Mouse (Mus musculus) liver, adult 2 months (tissue): ENCODE results near the gene Pi4k2a.
A peak's percentile ranks its signal among the peaks of the same experiment; 100 is the strongest.

Source experiments
- CTCF ChIP-seq: fragments of 200-500 bp; IDR thresholded peaks from 2 replicates; pipeline ENCODE4 v1.5.1; 2011; ENCODE audit warnings: low read depth, low read length, control low read depth
- POLR2A ChIP-seq: fragments of 200-500 bp; IDR thresholded peaks from 2 replicates; pipeline ENCODE4 v1.6.1; 2011; ENCODE audit warnings: low read length, control low read depth; ENCODE audit not compliant: insufficient read depth; ENCODE audit errors: extremely low read depth

GRCm38 (mm10) chr19:42147769-42148568 is 57.7 kb downstream of the Pi4k2a start:
- no peak for TF ChIP-seq CTCF
- TF ChIP-seq POLR2A = peak; percentile 71; the same call in 1 of the 2 replicates
